Mouse (Mus musculus) forebrain, embryonic 14.5 days (tissue): ENCODE results near the gene Pcnx2. TPM values are rescaled to one million over a fixed set of nuclear protein-coding genes. Genes with fewer than 3 reads are reported as not detected.
A peak's percentile ranks its signal among the peaks of the same experiment; 100 is the strongest.

Experiments used
- ATAC-seq: fragments of 200-750 bp; cut with Nextera tagmentation; 2 replicates; pipeline ENCODE4 v1.8.0; 2017; ENCODE audit warnings: mild to moderate bottlenecking, moderate library complexity
- DNase-seq: peaks from one replicate; pipeline ENCODE4 v3.0.0-alpha.2; 2015; ENCODE audit warnings: low spot score
- H3K27ac ChIP-seq: fragments of 300-500 bp; sonication (generic); 2 replicates; pipeline ENCODE4 v1.5.1; 2014; ENCODE audit warnings: low read depth, mild to moderate bottlenecking, control low read depth, low read length, moderate library complexity
- H3K27me3 ChIP-seq: fragments of 300-500 bp; sonication (generic); replicated peaks from 2 replicates; pipeline ENCODE4 v1.6.1; 2014; ENCODE audit warnings: low read length, control low read depth, mixed read lengths; ENCODE audit not compliant: control insufficient read depth, insufficient read depth
- H3K36me3 ChIP-seq: fragments of 300-500 bp; sonication (generic); 2 replicates; pipeline ENCODE4 v1.6.1; 2014; ENCODE audit warnings: low read length, control low read depth; ENCODE audit not compliant: control insufficient read depth, insufficient read depth
- H3K4me1 ChIP-seq: fragments of 300-500 bp; sonication (generic); 2 replicates; pipeline ENCODE4 v1.6.1; 2014; ENCODE audit warnings: antibody characterized with exemption, low read length, control low read depth; ENCODE audit not compliant: control insufficient read depth, insufficient read depth
- H3K4me2 ChIP-seq: fragments of 300-500 bp; sonication (generic); 2 replicates; pipeline ENCODE4 v1.6.1; 2014; ENCODE audit warnings: mild to moderate bottlenecking, control low read depth, low read length
- H3K4me3 ChIP-seq: fragments of 300-500 bp; sonication (generic); 2 replicates; pipeline ENCODE4 v1.5.1; 2014; ENCODE audit warnings: low read depth, low read length, control low read depth
- H3K9ac ChIP-seq: fragments of 300-500 bp; sonication (generic); 2 replicates; pipeline ENCODE4 v1.6.1; 2014; ENCODE audit warnings: mild to moderate bottlenecking, low read length, control low read depth, moderate library complexity
- H3K9me3 ChIP-seq: fragments of 300-500 bp; sonication (generic); replicated peaks from 2 replicates; pipeline ENCODE4 v1.6.1; 2016; ENCODE audit warnings: low read length, control low read depth, mixed read lengths; ENCODE audit not compliant: control insufficient read depth
- WGBS: fragments of 180-500 bp; shearing (Covaris S2); extraction: QIAGEN DNeasy Blood & Tissue Kit; methylation state at CpG from one replicate; pipeline ENCODE4 v1.1.7; 2014; 5-methylcytosine and 5-hydroxymethylcytosine counted together
- polyA plus RNA-seq: library from polyadenylated mRNA; unstranded; fragments of >200 nt; fragmentation: Nextera tagmentation; extraction: Ambion mirVana; gene quantifications from 2 replicates; pipeline ENCODE4 v1.2.1, GENCODE M21; 2014

Pcnx2 gene
- polyA plus RNA-seq, 1 experiment from 2014 or later: 2.6 TPM

DNA sequence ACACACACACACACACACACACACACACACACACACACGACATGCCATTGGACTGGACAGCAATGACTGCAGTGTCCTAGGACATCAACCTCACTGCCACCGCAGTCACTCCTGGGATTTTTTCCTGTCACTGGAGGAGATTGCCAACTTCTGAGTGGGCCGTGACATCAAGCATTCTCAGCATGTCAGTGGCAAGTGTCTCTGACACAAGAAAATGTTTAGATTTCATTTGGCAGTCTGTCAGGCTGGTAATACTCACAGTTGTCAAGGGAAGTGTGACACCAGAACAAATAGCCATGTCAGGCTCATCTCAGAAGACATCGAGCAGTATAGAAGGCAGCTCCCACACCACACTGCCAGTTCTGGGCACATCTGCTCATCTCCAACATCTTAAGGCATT is 17.7 kb downstream of the Pcnx2 start:
- Histone ChIP-seq H3K4me1 (no peaks in the 10 kb centered on the region), H3K36me3 (0 out of 2 replicates have a peak, but pooled peaks cover 2% of the 10 kb centered on the region), H3K9me3 (no peaks in the 10 kb centered on the region), H3K27me3 (no peaks in the 10 kb centered on the region), H3K27ac (no peak overlapping the region), H3K4me3 (no peak overlapping the region), H3K9ac (no peak overlapping the region), H3K4me2 (no peak overlapping the region)
- 78% methylated on average over 4 of the region's 4 CpGs for WGBS
- DNase-seq (no peak), ATAC-seq (no peak)

DNA sequence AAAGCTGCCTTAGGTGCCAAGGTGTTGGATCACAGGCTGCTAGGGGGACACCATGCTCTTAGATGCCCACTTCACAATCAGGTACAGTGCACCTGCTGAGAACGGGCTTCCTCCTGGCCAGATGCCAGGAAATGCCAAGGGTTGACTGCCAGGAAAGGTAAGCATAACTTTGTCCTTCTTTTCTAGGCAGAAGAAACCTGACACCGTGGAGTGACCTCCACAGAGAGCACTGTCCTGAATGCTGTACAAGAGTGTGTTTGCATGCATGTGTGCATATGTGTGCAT is 24.9 kb downstream of the Pcnx2 start:
- H3K4me3 ChIP-seq: no peak overlapping the region
- 0 out of 2 replicates have a peak, but pooled peaks cover 2% of the 10 kb centered on the region for H3K4me1 ChIP-seq
- no peaks in the 10 kb centered on the region for H3K9me3 ChIP-seq
- no peak for ATAC-seq
- H3K36me3 ChIP-seq: peaks cover 5% of the 10 kb centered on the region; the same call in 1 of the 2 replicates
- H3K27ac ChIP-seq: no peak overlapping the region
- no peak overlapping the region for H3K9ac ChIP-seq
- no peak for DNase-seq
- H3K27me3 ChIP-seq: no peaks in the 10 kb centered on the region
- H3K4me2 ChIP-seq: no peak overlapping the region
- WGBS: 85% methylated on average over 2 of the region's 2 CpGs

DNA sequence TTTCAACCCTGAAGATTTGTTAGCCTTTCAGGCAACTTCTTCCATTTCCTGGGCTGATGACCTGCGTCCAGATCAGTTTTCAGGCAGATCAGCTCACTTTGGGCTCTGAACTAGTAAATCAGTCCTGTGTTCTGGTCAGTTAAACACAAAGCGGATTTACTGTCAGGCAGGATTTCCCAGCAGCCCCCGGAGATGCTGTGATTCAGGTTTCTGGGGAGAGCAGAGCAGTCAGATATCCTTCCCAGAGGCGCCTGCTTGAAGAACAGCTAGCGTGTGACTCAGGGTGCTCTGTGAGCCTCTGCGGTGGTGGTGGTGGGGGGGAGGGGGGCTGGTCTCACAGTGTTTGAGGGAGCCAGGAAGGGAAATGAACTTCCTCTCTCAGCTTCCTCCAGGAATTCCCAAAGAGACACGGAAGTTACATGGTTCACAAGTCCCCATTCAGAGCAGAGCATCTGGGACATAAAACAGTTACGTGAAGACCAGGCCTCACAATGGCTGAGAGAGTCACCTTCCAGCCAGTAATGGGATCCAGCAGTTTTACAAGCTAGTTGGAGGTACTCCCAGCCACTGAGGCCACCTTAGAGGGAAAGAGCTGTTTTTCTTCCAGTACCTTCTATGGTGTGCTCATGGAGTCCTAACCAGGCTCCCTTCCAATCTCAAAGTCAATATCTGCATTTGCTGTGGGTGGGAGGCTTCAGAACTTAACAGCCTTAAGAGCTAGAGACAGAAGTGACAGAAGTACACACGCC is 25.4 kb downstream of the Pcnx2 start:
- WGBS: 81% methylated on average over 9 of the region's 9 CpGs
- no peak overlapping the region for H3K4me3 ChIP-seq
- H3K36me3 ChIP-seq: peaks cover 5% of the 10 kb centered on the region; the same call in 1 of the 2 replicates
- 0 out of 2 replicates have a peak, but pooled peaks cover 2% of the 10 kb centered on the region for H3K4me1 ChIP-seq
- DNase-seq (no peak), ATAC-seq (no peak)
- no peak overlapping the region for H3K27ac ChIP-seq
- H3K4me2 ChIP-seq: no peak overlapping the region
- H3K27me3 ChIP-seq: no peaks in the 10 kb centered on the region
- no peaks in the 10 kb centered on the region for H3K9me3 ChIP-seq
- no peak overlapping the region for H3K9ac ChIP-seq

GRCm38 (mm10) chr8:125870821-125871321 is 27.2 kb downstream of the Pcnx2 start:
- Histone ChIP-seq H3K27ac (0 out of 2 replicates have a peak overlapping the region, but pooled peaks have one; percentile 9), H3K36me3 (peaks cover 5% of the 10 kb centered on the region; the same call in 1 of the 2 replicates), H3K4me2 (peak overlapping the region; percentile 6; the same call in 1 of the 2 replicates), H3K27me3 (no peaks in the 10 kb centered on the region), H3K4me3 (no peak overlapping the region), H3K9me3 (no peaks in the 10 kb centered on the region), H3K4me1 (0 out of 2 replicates have a peak, but pooled peaks cover 2% of the 10 kb centered on the region), H3K9ac (peak overlapping the region; percentile 54)
- peak; percentile 87 for DNase-seq
- WGBS: 5% methylated on average over 7 of the region's 7 CpGs
- peak; percentile 84 for ATAC-seq

GRCm38 (mm10) chr8:125870179-125870702 is 27.9 kb downstream of the Pcnx2 start:
- Histone ChIP-seq H3K27me3 (no peaks in the 10 kb centered on the region), H3K4me3 (no peak overlapping the region), H3K27ac (0 out of 2 replicates have a peak overlapping the region, but pooled peaks have one; percentile 39), H3K36me3 (peaks cover 5% of the 10 kb centered on the region; the same call in 1 of the 2 replicates), H3K4me1 (0 out of 2 replicates have a peak, but pooled peaks cover 2% of the 10 kb centered on the region), H3K9me3 (no peaks in the 10 kb centered on the region), H3K9ac (peak overlapping the region; percentile 54), H3K4me2 (0 out of 2 replicates have a peak overlapping the region, but pooled peaks have one; percentile 6)
- 39% methylated on average over 6 of the region's 6 CpGs for WGBS
- DNase-seq (no peak), ATAC-seq (peak; percentile 22; the same call in 1 of the 2 replicates)

DNA sequence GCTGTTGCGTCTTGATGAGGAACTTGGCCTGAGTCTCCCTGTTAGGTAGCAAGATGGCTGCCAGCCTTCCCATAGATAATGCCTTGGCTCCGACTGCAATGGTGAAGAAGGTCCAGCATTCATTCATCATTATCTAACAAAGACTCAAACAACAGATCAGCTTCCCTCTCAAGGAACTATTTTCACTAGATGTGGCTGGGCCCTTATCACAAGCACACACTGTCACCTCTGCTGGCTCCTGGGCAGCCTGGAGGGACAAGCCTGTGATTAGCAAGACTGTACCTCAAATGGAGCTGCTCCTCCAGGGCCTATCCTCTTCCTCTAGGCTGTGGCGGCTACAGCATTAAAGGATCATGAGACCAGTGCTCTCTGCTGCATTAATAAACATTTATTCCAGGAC is 28.4 kb downstream of the Pcnx2 start:
- H3K9me3 ChIP-seq: no peaks in the 10 kb centered on the region
- 0 out of 2 replicates have a peak overlapping the region, but pooled peaks have one; percentile 39 for H3K27ac ChIP-seq
- H3K27me3 ChIP-seq: no peaks in the 10 kb centered on the region
- ATAC-seq: no peak
- H3K36me3 ChIP-seq: no peaks in the 10 kb centered on the region
- H3K4me1 ChIP-seq: 0 out of 2 replicates have a peak, but pooled peaks cover 2% of the 10 kb centered on the region
- H3K9ac ChIP-seq: no peak overlapping the region
- H3K4me3 ChIP-seq: no peak overlapping the region
- DNase-seq: no peak
- 80% methylated on average over 3 of the region's 3 CpGs for WGBS
- H3K4me2 ChIP-seq: no peak overlapping the region

DNA sequence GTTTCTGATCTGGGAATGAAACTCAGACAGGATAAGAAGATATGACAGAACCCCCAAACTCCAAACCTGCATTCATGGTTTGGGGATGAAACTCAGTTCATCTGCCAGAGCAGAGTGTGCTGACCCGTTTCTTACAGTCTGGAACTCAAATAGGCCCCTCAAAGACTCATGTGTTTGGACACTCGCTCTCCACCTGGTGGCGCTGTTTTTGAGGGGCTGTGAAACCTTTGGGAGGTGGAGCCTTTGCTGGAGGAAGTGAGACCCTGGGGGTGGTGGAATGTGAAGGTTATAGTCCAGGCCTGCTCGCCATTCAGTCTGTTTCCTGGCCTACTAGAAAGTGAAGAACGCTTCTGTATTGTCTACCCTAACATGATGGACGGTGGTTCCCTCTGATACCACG is 29.6 kb downstream of the Pcnx2 start:
- Histone ChIP-seq H3K9me3 (no peaks in the 10 kb centered on the region), H3K9ac (no peak overlapping the region), H3K27me3 (no peaks in the 10 kb centered on the region), H3K4me3 (no peak overlapping the region), H3K27ac (no peak overlapping the region), H3K36me3 (no peaks in the 10 kb centered on the region), H3K4me2 (no peak overlapping the region), H3K4me1 (0 out of 2 replicates have a peak, but pooled peaks cover 2% of the 10 kb centered on the region)
- ATAC-seq: no peak
- no peak for DNase-seq
- 76% methylated on average over 7 of the region's 7 CpGs for whole genome bisulfite sequencing

- WGBS: 86% methylated on average over 12 of the region's 12 CpGs
- no peak overlapping the region for H3K9ac ChIP-seq
- DNase-seq: no peak
- no peak overlapping the region for H3K27ac ChIP-seq
- H3K27me3 ChIP-seq: no peaks in the 10 kb centered on the region
- no peak for ATAC-seq
- no peaks in the 10 kb centered on the region for H3K36me3 ChIP-seq
- H3K9me3 ChIP-seq: no peaks in the 10 kb centered on the region
- 0 out of 2 replicates have a peak, but pooled peaks cover 2% of the 10 kb centered on the region for H3K4me1 ChIP-seq
- no peak overlapping the region for H3K4me2 ChIP-seq
- no peak overlapping the region for H3K4me3 ChIP-seq
Observed at GRCm38 (mm10) chr8:125866125-125866524, 32.0 kb downstream of the Pcnx2 start.

DNA sequence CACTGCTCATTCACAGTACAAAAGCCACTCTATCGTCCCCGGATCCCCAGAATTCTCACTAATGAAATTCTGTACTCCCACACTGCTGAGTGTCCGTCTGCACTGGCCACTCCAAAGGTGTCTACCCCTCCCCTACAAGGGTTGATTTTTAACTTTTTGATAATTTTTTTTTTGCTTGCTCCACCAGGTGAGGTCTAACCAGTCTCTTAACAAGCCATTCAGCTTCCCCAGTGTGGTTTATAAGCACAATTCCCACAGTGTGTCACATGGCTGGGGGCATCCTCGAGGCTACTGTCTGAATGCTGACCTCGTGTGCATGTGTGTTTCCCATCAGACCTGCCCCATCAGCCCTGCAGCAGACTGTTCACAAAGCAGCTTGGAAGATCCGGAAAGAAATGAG is 40.9 kb downstream of the Pcnx2 start:
- 64% methylated on average over 6 of the region's 6 CpGs for WGBS
- Histone ChIP-seq H3K27ac (no peak overlapping the region), H3K4me2 (no peak overlapping the region), H3K27me3 (no peaks in the 10 kb centered on the region), H3K4me3 (no peak overlapping the region), H3K36me3 (no peaks in the 10 kb centered on the region), H3K9ac (no peak overlapping the region), H3K4me1 (no peaks in the 10 kb centered on the region), H3K9me3 (no peaks in the 10 kb centered on the region)
- ATAC-seq (no peak), DNase-seq (no peak)
